Mouse (Mus musculus): Measurements from ENCODE around the gene Noc4l.

GRCm38 (mm10) chr5:110603016-110603685, 50.1 kb downstream of the Noc4l start:
- TF ChIP-seq CHD2 (IDR thresholded peaks at IDR 0.05; ENCODE audit: low read depth, low read length), result no peak
- TF ChIP-seq ZC3H11A (IDR thresholded peaks at IDR 0.05; ENCODE audit: borderline replicate concordance, low read depth, low read length), result no peak
- no peak for TF ChIP-seq HCFC1 (IDR thresholded peaks at IDR 0.05; ENCODE audit: borderline replicate concordance, insufficient read depth, low read length)
- no peak for TF ChIP-seq MAFK (IDR thresholded peaks at IDR 0.05; ENCODE audit: insufficient read depth, low read depth, low read length)
- no peak for TF ChIP-seq ZNF384 (IDR thresholded peaks at IDR 0.05; ENCODE audit: low read depth, low read length)
